Comparison of ENCODE assay signal across 8 mouse cellular contexts in genomic region chr7:127912938-127913337, GRCm38 (mm10). TPM values are rescaled to one million over a fixed set of nuclear protein-coding genes. Genes with fewer than 3 reads are reported as not detected.
A peak's percentile ranks its signal among the peaks of the same experiment; 100 is the strongest.
DNase-seq lines count a peak whose midpoint lies in the region; ATAC-seq and TF ChIP-seq lines count a peak whose summit lies in the region.

No protein-coding gene starts in this region.

- no peaks in the 10 kb centered on the region for H3K27me3 ChIP-seq in heart, embryonic 10.5 days (ENCODE audit: insufficient read depth, poor library complexity, severe bottlenecking)
- no peaks in the 10 kb centered on the region for H3K27me3 ChIP-seq in C2C12 (ENCODE audit: control insufficient read depth, insufficient read depth, insufficient read length)
- no peaks in the 10 kb centered on the region for H3K27me3 ChIP-seq in forebrain, embryonic 14.5 days (replicated peaks; ENCODE audit: control insufficient read depth, insufficient read depth, low read length)
- no peaks in the 10 kb centered on the region for H3K27me3 ChIP-seq in liver, embryonic 15.5 days

- H3K27ac ChIP-seq in heart, embryonic 10.5 days: peak overlapping the region; percentile 91
- H3K27ac ChIP-seq in forebrain, embryonic 14.5 days (ENCODE audit: low read depth, low read length): no peak overlapping the region
- peak overlapping the region; percentile 83 for H3K27ac ChIP-seq in liver, embryonic 15.5 days (replicated peaks)

- no peak for DNase-seq in heart, embryonic 10.5 days (ENCODE audit: low spot score)
- no peak for DNase-seq in heart, postnatal 25 days (ENCODE audit: low spot score)
- no peak for DNase-seq in forebrain, embryonic 14.5 days (ENCODE audit: low spot score)
- DNase-seq in cerebellum, postnatal 25 days: no peak

- peak overlapping the region; percentile 76 for H3K9ac ChIP-seq in forebrain, embryonic 14.5 days (ENCODE audit: low read length)
- H3K9ac ChIP-seq in liver, embryonic 15.5 days: peak overlapping the region; percentile 56

- peak overlapping the region; percentile 58 for H3K4me2 ChIP-seq in forebrain, embryonic 14.5 days (ENCODE audit: low read length)
- H3K4me2 ChIP-seq in liver, embryonic 15.5 days: peak overlapping the region; percentile 78

- WGBS in heart, embryonic 10.5 days: 16% methylated on average over 4 of the region's 4 CpGs
- WGBS in forebrain, embryonic 14.5 days: 31% methylated on average over 4 of the region's 4 CpGs
- 2% methylated on average over 4 of the region's 4 CpGs for WGBS in liver, embryonic 15.5 days (ENCODE audit: insufficient replicate concordance)

- H3K79me3 ChIP-seq in C2C12 (ENCODE audit: low read depth): no peaks in the 10 kb centered on the region

- no peak for TF ChIP-seq CTCF in C2C12 (IDR thresholded peaks at IDR 0.05; ENCODE audit: control insufficient read depth, insufficient read depth, insufficient read length)

- no peaks in the 10 kb centered on the region for H3K9me3 ChIP-seq in heart, embryonic 10.5 days
- no peaks in the 10 kb centered on the region for H3K9me3 ChIP-seq in forebrain, embryonic 14.5 days (replicated peaks; ENCODE audit: control insufficient read depth, low read length)
- H3K9me3 ChIP-seq in liver, embryonic 15.5 days (replicated peaks): no peaks in the 10 kb centered on the region

- peak overlapping the region; percentile 7 for H3ac ChIP-seq in C2C12 (ENCODE audit: control insufficient read depth, insufficient read length, low read depth)

- no peak for ATAC-seq in forebrain, embryonic 14.5 days
- ATAC-seq in liver, embryonic 15.5 days (ENCODE audit: insufficient read depth): no peak
- ATAC-seq in granulocyte monocyte progenitor cell, adult 5-6 weeks (replicated peaks; ENCODE audit: poor library complexity, severe bottlenecking): no peak
- no peak for ATAC-seq in megakaryocyte progenitor cell, adult 5-6 weeks (replicated peaks; ENCODE audit: poor library complexity)

- peaks cover 53% of the 10 kb centered on the region for H3K36me3 ChIP-seq in heart, embryonic 10.5 days
- peaks cover 17% of the 10 kb centered on the region for H3K36me3 ChIP-seq in C2C12 (ENCODE audit: control insufficient read depth, insufficient read depth)
- peaks cover 45% of the 10 kb centered on the region for H3K36me3 ChIP-seq in forebrain, embryonic 14.5 days (ENCODE audit: control insufficient read depth, insufficient read depth, low read length)
- peaks cover 50% of the 10 kb centered on the region for H3K36me3 ChIP-seq in liver, embryonic 15.5 days (replicated peaks)

- peak overlapping the region; percentile 90 for H3K4me3 ChIP-seq in heart, embryonic 10.5 days
- H3K4me3 ChIP-seq in C2C12 (ENCODE audit: insufficient read depth, poor library complexity, severe bottlenecking): peak overlapping the region; percentile 61
- peak overlapping the region; percentile 90 for H3K4me3 ChIP-seq in forebrain, embryonic 14.5 days (ENCODE audit: low read depth, low read length)
- H3K4me3 ChIP-seq in liver, embryonic 15.5 days (replicated peaks): peak overlapping the region; percentile 71

- peaks cover 11% of the 10 kb centered on the region for H3K4me1 ChIP-seq in heart, embryonic 10.5 days
- peaks cover 4% of the 10 kb centered on the region; the same call in 1 of the 2 replicates for H3K4me1 ChIP-seq in forebrain, embryonic 14.5 days (ENCODE audit: control insufficient read depth, insufficient read depth, low read length)
- peaks cover 20% of the 10 kb centered on the region for H3K4me1 ChIP-seq in liver, embryonic 15.5 days (replicated peaks)

- intact Hi-C loops in heart, postnatal 25 days (cut with DNase I): no loop called here

- peaks cover 7% of the 10 kb centered on the region for H3K79me2 ChIP-seq in C2C12 (ENCODE audit: control insufficient read depth, insufficient read depth)

TF ChIP-seq in C2C12, 6 proteins besides CTCF, POLR2A, EP300 and RAD21:
- no peak for TF ChIP-seq USF1 (IDR thresholded peaks at IDR 0.05; ENCODE audit: low read depth)
- no peak for TF ChIP-seq MYOD1 (IDR thresholded peaks at IDR 0.05; ENCODE audit: control insufficient read depth, insufficient read length, low read depth)
- no peak for TF ChIP-seq CEBPB (IDR thresholded peaks at IDR 0.05; ENCODE audit: low read depth)
- no peak for TF ChIP-seq MYOG (IDR thresholded peaks at IDR 0.05; ENCODE audit: control insufficient read depth, extremely low read depth, insufficient read length)
- TF ChIP-seq FOSL1 (IDR thresholded peaks at IDR 0.05; ENCODE audit: insufficient read depth, low read length, poor library complexity, severe bottlenecking): no peak
- no peak for TF ChIP-seq MAX (IDR thresholded peaks at IDR 0.05)

RNA-seq across cellular contexts. Expression of gene Kat8, which starts 0.6 kb away (rescaled TPM):
- 31.0 and 39.7 TPM in 2 replicates for polyA plus RNA-seq in heart, embryonic 10.5 days (2016; fragmentation: Nextera tagmentation; extraction: Ambion mirVana)
- 10 to 100 TPM; 12.3 to 13.5 TPM for total RNA-seq in heart, postnatal 25 days (2021)
- polyA plus RNA-seq in C2C12 (2012; fragmentation: generic; extraction: Trizol): 18.7 TPM
- 51.1 and 56.7 TPM in 2 replicates for polyA plus RNA-seq in forebrain, embryonic 14.5 days (2014; fragmentation: Nextera tagmentation; extraction: Ambion mirVana)
- polyA plus RNA-seq in liver, embryonic 15.5 days (2015; fragmentation: Nextera tagmentation; extraction: Ambion mirVana): 15.0 TPM in 2 replicates
- 20.4 and 25.0 TPM in 2 replicates for total RNA-seq in granulocyte monocyte progenitor cell, adult 5-6 weeks (2014; fragmentation: Nextera tagmentation)
- total RNA-seq in granulocyte monocyte progenitor cell, adult 5-6 weeks (2017): 18.1 and 21.0 TPM in 2 replicates
- total RNA-seq in megakaryocyte progenitor cell, adult 5-6 weeks (2015): 18.1 and 30.6 TPM in 2 replicates
- 23.7 and 30.4 TPM in 2 replicates for total RNA-seq in megakaryocyte progenitor cell, adult 5-6 weeks (2017)

RNA-seq across cellular contexts. Expression of gene Bckdk, which starts 9.1 kb away (rescaled TPM):
- polyA plus RNA-seq in heart, embryonic 10.5 days (2016; fragmentation: Nextera tagmentation; extraction: Ambion mirVana): 143 and 176 TPM in 2 replicates
- total RNA-seq in heart, postnatal 25 days (2021): 100 to 1,000 TPM in 1 of 2 experiments, 10 to 100 TPM in 1; 98.8 to 104 TPM
- polyA plus RNA-seq in C2C12 (2012; fragmentation: generic; extraction: Trizol): 52.4 TPM
- 108 and 131 TPM in 2 replicates for polyA plus RNA-seq in forebrain, embryonic 14.5 days (2014; fragmentation: Nextera tagmentation; extraction: Ambion mirVana)
- polyA plus RNA-seq in liver, embryonic 15.5 days (2015; fragmentation: Nextera tagmentation; extraction: Ambion mirVana): 51.5 and 59.2 TPM in 2 replicates
- 63.3 and 78.0 TPM in 2 replicates for total RNA-seq in granulocyte monocyte progenitor cell, adult 5-6 weeks (2014; fragmentation: Nextera tagmentation)
- 38.6 and 50.5 TPM in 2 replicates for total RNA-seq in granulocyte monocyte progenitor cell, adult 5-6 weeks (2017)
- total RNA-seq in megakaryocyte progenitor cell, adult 5-6 weeks (2015): 68.3 and 75.7 TPM in 2 replicates
- total RNA-seq in megakaryocyte progenitor cell, adult 5-6 weeks (2017): 42.5 and 49.9 TPM in 2 replicates

RNA-seq across cellular contexts. Expression of gene Prss8, which starts 17.0 kb away (rescaled TPM):
- polyA plus RNA-seq in heart, embryonic 10.5 days (2016; fragmentation: Nextera tagmentation; extraction: Ambion mirVana): 2.3 and 8.9 TPM in 2 replicates
- not detected for total RNA-seq in heart, postnatal 25 days (2021)
- polyA plus RNA-seq in C2C12 (2012; fragmentation: generic; extraction: Trizol): not detected
- 0.17 TPM in 1 of 2 replicates, not detected in the other for polyA plus RNA-seq in forebrain, embryonic 14.5 days (2014; fragmentation: Nextera tagmentation; extraction: Ambion mirVana)
- polyA plus RNA-seq in liver, embryonic 15.5 days (2015; fragmentation: Nextera tagmentation; extraction: Ambion mirVana): 13.9 and 17.4 TPM in 2 replicates
- not detected in 2 replicates for total RNA-seq in granulocyte monocyte progenitor cell, adult 5-6 weeks (2014; fragmentation: Nextera tagmentation)
- total RNA-seq in granulocyte monocyte progenitor cell, adult 5-6 weeks (2017): 0.52 TPM in 1 of 2 replicates, not detected in the other
- not detected in 2 replicates for total RNA-seq in megakaryocyte progenitor cell, adult 5-6 weeks (2015)
- total RNA-seq in megakaryocyte progenitor cell, adult 5-6 weeks (2017): not detected in 2 replicates

RNA-seq across cellular contexts. Expression of gene Vkorc1, which starts 17.5 kb away (rescaled TPM):
- 81.7 and 89.4 TPM in 2 replicates for polyA plus RNA-seq in heart, embryonic 10.5 days (2016; fragmentation: Nextera tagmentation; extraction: Ambion mirVana)
- 10 to 100 TPM; 15.2 to 22.0 TPM for total RNA-seq in heart, postnatal 25 days (2021)
- polyA plus RNA-seq in C2C12 (2012; fragmentation: generic; extraction: Trizol): 82.3 TPM
- polyA plus RNA-seq in forebrain, embryonic 14.5 days (2014; fragmentation: Nextera tagmentation; extraction: Ambion mirVana): 61.5 and 69.9 TPM in 2 replicates
- polyA plus RNA-seq in liver, embryonic 15.5 days (2015; fragmentation: Nextera tagmentation; extraction: Ambion mirVana): 122 and 141 TPM in 2 replicates
- 93.1 and 126 TPM in 2 replicates for total RNA-seq in granulocyte monocyte progenitor cell, adult 5-6 weeks (2014; fragmentation: Nextera tagmentation)
- 24.9 and 69.4 TPM in 2 replicates for total RNA-seq in granulocyte monocyte progenitor cell, adult 5-6 weeks (2017)
- 125 and 145 TPM in 2 replicates for total RNA-seq in megakaryocyte progenitor cell, adult 5-6 weeks (2015)
- 30.7 and 39.6 TPM in 2 replicates for total RNA-seq in megakaryocyte progenitor cell, adult 5-6 weeks (2017)

RNA-seq across cellular contexts. Expression of gene Gm21974, which starts 17.7 kb away (rescaled TPM):
- not detected in 2 replicates for polyA plus RNA-seq in heart, embryonic 10.5 days (2016; fragmentation: Nextera tagmentation; extraction: Ambion mirVana)
- not detected for total RNA-seq in heart, postnatal 25 days (2021)
- not detected for polyA plus RNA-seq in C2C12 (2012; fragmentation: generic; extraction: Trizol)
- polyA plus RNA-seq in forebrain, embryonic 14.5 days (2014; fragmentation: Nextera tagmentation; extraction: Ambion mirVana): not detected in 2 replicates
- polyA plus RNA-seq in liver, embryonic 15.5 days (2015; fragmentation: Nextera tagmentation; extraction: Ambion mirVana): not detected in 2 replicates
- not detected in 2 replicates for total RNA-seq in granulocyte monocyte progenitor cell, adult 5-6 weeks (2014; fragmentation: Nextera tagmentation)
- total RNA-seq in granulocyte monocyte progenitor cell, adult 5-6 weeks (2017): not detected in 2 replicates
- total RNA-seq in megakaryocyte progenitor cell, adult 5-6 weeks (2015): not detected in 2 replicates
- not detected in 2 replicates for total RNA-seq in megakaryocyte progenitor cell, adult 5-6 weeks (2017)
